Mouse (Mus musculus) MEL (cell line): Measurements from ENCODE around the gene Arid1b.

Experiments
- BHLHE40 ChIP-seq: IDR thresholded peaks from 2 replicates; pipeline ENCODE4 v1.6.1; 2012; ENCODE audit warnings: low read depth, mild to moderate bottlenecking, inconsistent platforms, low read length, improper control_type of control experiment, borderline replicate concordance
- CTCF ChIP-seq, 3 experiments: IDR thresholded peaks in 2 of 3; conservative IDR thresholded peaks in 1 of 3; 2 replicates each; pipeline ENCODE4 v1.5.1; 2011 to 2012; ENCODE audit warnings: low read length in 3 of 3, low read depth in 2 of 3, mild to moderate bottlenecking in 2 of 3, improper control_type of control experiment in 1 of 3, inconsistent platforms in 1 of 3, mixed read lengths in 1 of 3, moderate library complexity in 1 of 3; ENCODE audit not compliant: control insufficient read depth in 1 of 3, insufficient read depth in 1 of 3, poor library complexity in 1 of 3, severe bottlenecking in 1 of 3
- ETS1 ChIP-seq: IDR thresholded peaks from 2 replicates; pipeline ENCODE4 v1.6.1; 2012; ENCODE audit warnings: low read depth, mild to moderate bottlenecking, inconsistent platforms, low read length, improper control_type of control experiment, moderate library complexity
- GATA1 ChIP-seq: IDR thresholded peaks from 2 replicates; pipeline ENCODE4 v1.6.1; 2011; ENCODE audit warnings: low read depth, low read length, improper control_type of control experiment
- MEF2A ChIP-seq: IDR thresholded peaks from 2 replicates; pipeline ENCODE4 v1.6.1; 2014; ENCODE audit warnings: low read depth, mild to moderate bottlenecking, inconsistent platforms, low read length, improper control_type of control experiment; ENCODE audit not compliant: poor library complexity, insufficient replicate concordance, severe bottlenecking; ENCODE audit errors: extremely low read depth
- MYC ChIP-seq: IDR thresholded peaks from 2 replicates; pipeline ENCODE4 v1.6.1; 2011; ENCODE audit warnings: low read depth, mild to moderate bottlenecking, low read length, improper control_type of control experiment, moderate library complexity
- POLR2A ChIP-seq, 2 experiments: IDR thresholded peaks; 2 replicates each; pipeline ENCODE4 v1.6.1; 2011 to 2012; ENCODE audit warnings: low read length in 2 of 2, mild to moderate bottlenecking in 2 of 2, control low read depth in 1 of 2, improper control_type of control experiment in 1 of 2, low read depth in 1 of 2, moderate library complexity in 1 of 2; ENCODE audit not compliant: control insufficient read depth in 1 of 2, insufficient read depth in 1 of 2, poor library complexity in 1 of 2
- POLR2AphosphoS5 ChIP-seq: IDR thresholded peaks from 2 replicates; pipeline ENCODE4 v1.6.1; 2012; ENCODE audit warnings: low read depth, borderline replicate concordance, mild to moderate bottlenecking, inconsistent platforms, low read length, moderate library complexity, mixed read lengths
- RAD21 ChIP-seq: IDR thresholded peaks from 2 replicates; pipeline ENCODE4 v1.6.1; 2011; ENCODE audit warnings: mild to moderate bottlenecking, low read depth, low read length, improper control_type of control experiment
- ZKSCAN1 ChIP-seq: IDR thresholded peaks from 2 replicates; pipeline ENCODE4 v1.6.1; 2012; ENCODE audit warnings: low read depth, mild to moderate bottlenecking, inconsistent platforms, low read length, improper control_type of control experiment, moderate library complexity

DNA sequence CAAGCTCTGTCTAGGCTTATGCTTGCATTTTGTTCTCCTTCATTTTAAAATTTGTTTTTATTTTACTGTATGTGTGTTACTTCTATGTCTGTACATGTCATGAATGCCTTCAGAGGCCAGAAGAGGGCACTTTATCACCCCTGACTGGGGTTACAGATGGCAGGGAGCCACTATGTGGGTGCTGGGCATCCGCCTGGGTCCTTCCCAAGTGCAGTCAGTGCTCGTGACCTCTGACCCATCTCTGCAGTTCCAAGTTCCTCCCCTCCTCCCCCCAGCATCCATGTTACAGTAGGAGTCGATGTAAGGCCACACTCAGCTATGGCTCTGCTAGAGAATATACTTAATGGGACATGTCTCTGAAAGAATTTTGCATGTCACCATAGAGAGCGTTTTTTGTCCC lies 35.0 kb downstream of the Arid1b start:
- TF ChIP-seq RAD21 (peak; percentile 6), GATA1 (no peak), CTCF (IDR thresholded peaks at IDR 0.05 in 2 of 3, conservative IDR thresholded peaks at IDR 0.05 in 1 of 3; ENCODE audit: control insufficient read depth in 1 of 3, insufficient read depth in 1 of 3, low read depth in 2 of 3, low read length in 3 of 3, poor library complexity in 1 of 3, severe bottlenecking in 1 of 3) (peak in 2 of 3 experiments; percentile 6 to 25; a peak in 2 of 6 replicates), MYC (no peak), ETS1 (no peak), BHLHE40 (no peak), MEF2A (no peak), POLR2A (IDR thresholded peaks at IDR 0.05; ENCODE audit: control insufficient read depth in 1 of 2, insufficient read depth in 1 of 2, low read depth in 1 of 2, low read length in 2 of 2, poor library complexity in 1 of 2) (no peak), ZKSCAN1 (no peak), POLR2AphosphoS5 (no peak)
